Mouse (Mus musculus): ENCODE results near the gene Gsta4. TPM values are rescaled to one million over a fixed set of nuclear protein-coding genes. Genes with fewer than 3 reads are reported as not detected.

The Gsta4 gene
- polyA plus RNA-seq, 1 experiment = 85.9 TPM

DNA sequence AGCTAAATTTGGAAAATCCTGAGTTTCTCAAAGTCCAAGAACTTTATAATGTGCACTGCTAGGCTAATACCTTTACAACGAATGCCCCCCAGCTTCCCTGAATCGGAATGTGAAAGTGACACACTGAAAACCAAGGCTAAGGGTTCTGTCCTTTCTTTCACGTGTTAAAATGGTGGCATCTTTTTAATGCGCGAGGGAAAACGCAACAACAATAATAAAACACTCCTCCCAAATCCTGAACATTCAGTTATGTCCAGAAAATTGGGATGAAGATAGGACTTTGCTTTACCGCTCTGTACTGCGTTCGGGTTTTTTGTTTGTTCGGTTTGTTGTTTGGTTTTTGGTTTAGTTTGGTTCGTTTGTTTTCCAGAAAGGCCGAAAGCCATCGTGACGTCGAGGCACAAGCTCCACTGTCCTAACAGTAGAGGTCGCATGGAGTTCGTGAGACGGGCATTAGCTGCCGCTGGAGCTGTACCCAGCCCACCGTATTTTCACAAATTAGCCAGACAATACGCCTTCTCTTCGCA lies 6.3 kb upstream of the Gsta4 start:
- Histone ChIP-seq H3K4me3 (replicated peaks; ENCODE audit: extremely low read depth, low read depth, low read length) (peak overlapping the region; percentile 85), H3K4me1 (ENCODE audit: control insufficient read depth, insufficient read depth, low read length) (peaks cover 4% of the 10 kb centered on the region; the same call in 1 of the 2 replicates)
- DNase-seq = peak; percentile 61
- peak; percentile 85 for TF ChIP-seq CTCF (IDR thresholded peaks at IDR 0.05; ENCODE audit: insufficient read depth, low read length)
- peak; percentile 66; the same call in 1 of the 2 replicates for TF ChIP-seq POLR2A (IDR thresholded peaks at IDR 0.05; ENCODE audit: borderline replicate concordance, extremely low read depth, low read depth, low read length)
- WGBS = under 1% methylated on average over 22 of the region's 22 CpGs

DNA sequence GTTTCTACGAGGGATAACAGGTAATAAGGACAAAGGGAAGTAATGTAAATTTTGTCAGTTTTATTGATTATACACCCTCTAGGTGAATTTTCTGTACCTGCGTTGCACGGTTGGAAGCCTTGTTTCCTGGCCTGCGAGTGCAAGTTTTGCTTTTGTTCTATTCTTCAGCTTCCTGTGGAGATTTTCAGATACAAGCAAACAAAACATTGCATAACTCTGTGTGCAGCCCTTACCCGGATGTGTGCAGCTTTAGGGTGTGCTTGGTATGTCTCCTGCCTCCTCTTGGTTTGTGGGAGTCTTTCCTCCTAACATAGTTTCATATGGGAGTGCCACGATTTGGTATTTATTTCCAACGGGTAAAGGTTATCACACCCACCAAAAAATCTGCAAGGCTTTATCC lies 5.7 kb upstream of the Gsta4 start:
- 2% methylated on average over 7 of the region's 7 CpGs for whole genome bisulfite sequencing
- peak; percentile 38 for DNase-seq
- TF ChIP-seq CTCF (IDR thresholded peaks at IDR 0.05; ENCODE audit: insufficient read depth, low read length) (no peak), POLR2A (IDR thresholded peaks at IDR 0.05; ENCODE audit: borderline replicate concordance, extremely low read depth, low read depth, low read length) (no peak)
- Histone ChIP-seq H3K4me3 (replicated peaks; ENCODE audit: extremely low read depth, low read depth, low read length) (peak overlapping the region; percentile 85), H3K4me1 (ENCODE audit: control insufficient read depth, insufficient read depth, low read length) (peaks cover 4% of the 10 kb centered on the region; the same call in 1 of the 2 replicates)

DNA sequence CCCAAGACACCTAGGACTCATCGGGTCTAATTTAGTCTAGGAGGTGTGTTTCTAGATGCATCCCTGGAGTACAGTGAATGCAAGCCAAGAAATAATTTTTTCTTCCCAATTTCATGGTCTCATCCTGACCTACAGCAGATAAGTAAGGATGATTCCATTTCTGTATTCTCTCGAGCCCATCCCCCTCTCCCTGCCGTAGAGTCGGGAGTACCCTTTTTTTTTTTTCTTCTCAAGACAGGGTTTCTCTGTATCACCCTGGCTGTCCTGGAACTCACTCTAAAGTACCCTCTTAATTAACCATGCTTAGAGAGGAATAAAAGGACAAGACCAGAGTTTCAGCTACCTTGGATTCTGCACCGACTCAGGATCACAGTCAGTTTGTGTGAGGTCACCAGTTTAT lies 4.4 kb upstream of the Gsta4 start:
- H3K4me3 ChIP-seq (replicated peaks; ENCODE audit: extremely low read depth, low read depth, low read length) = no peak overlapping the region
- DNase-seq = no peak
- TF ChIP-seq CTCF (IDR thresholded peaks at IDR 0.05; ENCODE audit: insufficient read depth, low read length) (no peak), POLR2A (IDR thresholded peaks at IDR 0.05; ENCODE audit: borderline replicate concordance, extremely low read depth, low read depth, low read length) (no peak)
- H3K4me1 ChIP-seq (ENCODE audit: control insufficient read depth, insufficient read depth, low read length) = peaks cover 4% of the 10 kb centered on the region; the same call in 1 of the 2 replicates
- 82% methylated on average over 5 of the region's 5 CpGs for WGBS

DNA sequence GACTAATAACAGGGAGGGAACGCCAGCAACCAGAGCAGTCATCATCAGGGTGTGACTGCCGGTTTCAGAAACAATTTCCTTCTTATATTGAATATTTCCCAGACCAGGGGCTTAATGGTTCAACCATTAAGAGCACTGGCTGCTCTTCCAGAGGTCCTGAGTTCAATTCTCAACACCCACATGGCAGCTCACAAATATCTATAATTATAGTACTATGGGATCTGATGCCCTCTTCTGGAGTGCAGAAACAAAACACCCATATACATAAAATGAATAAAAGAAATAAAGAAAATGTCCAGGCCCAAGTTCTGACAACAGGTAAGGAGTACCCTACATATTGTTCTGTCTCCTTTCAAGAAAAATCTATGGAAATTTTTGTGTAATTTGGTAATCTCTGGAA lies 3.5 kb upstream of the Gsta4 start:
- 71% methylated on average over 2 of the region's 2 CpGs for WGBS
- no peak for TF ChIP-seq CTCF (IDR thresholded peaks at IDR 0.05; ENCODE audit: insufficient read depth, low read length)
- TF ChIP-seq POLR2A (IDR thresholded peaks at IDR 0.05; ENCODE audit: borderline replicate concordance, extremely low read depth, low read depth, low read length) = no peak
- H3K4me3 ChIP-seq (replicated peaks; ENCODE audit: extremely low read depth, low read depth, low read length) = no peak overlapping the region
- H3K4me1 ChIP-seq (ENCODE audit: control insufficient read depth, insufficient read depth, low read length) = peaks cover 4% of the 10 kb centered on the region; the same call in 1 of the 2 replicates
- no peak for DNase-seq

DNA sequence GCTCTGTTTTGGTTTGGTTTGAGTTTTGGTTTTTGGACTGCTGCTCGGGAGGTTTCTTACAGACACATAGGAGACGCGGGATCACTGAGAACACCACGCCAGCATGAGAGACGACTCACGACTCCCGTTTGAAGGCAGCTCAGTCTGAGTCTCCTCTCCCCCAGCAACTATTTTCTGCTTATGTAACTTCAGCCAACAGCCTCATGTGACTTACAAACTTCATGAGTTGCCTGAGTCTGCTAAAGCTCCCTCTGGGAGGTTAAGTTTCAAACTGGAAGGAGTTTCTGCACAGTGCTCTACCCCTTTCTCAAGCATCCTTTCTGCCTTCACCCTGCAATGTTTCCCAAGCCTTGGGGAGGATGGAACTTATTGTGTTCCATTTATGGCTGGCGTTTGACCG lies 3.1 kb downstream of the Gsta4 start:
- Histone ChIP-seq H3K4me3 (replicated peaks; ENCODE audit: extremely low read depth, low read depth, low read length) (no peak overlapping the region), H3K4me1 (ENCODE audit: control insufficient read depth, insufficient read depth, low read length) (no peaks in the 10 kb centered on the region)
- TF ChIP-seq CTCF (IDR thresholded peaks at IDR 0.05; ENCODE audit: insufficient read depth, low read length) = no peak
- no peak for TF ChIP-seq POLR2A (IDR thresholded peaks at IDR 0.05; ENCODE audit: borderline replicate concordance, extremely low read depth, low read depth, low read length)
- DNase-seq = no peak
- WGBS = 82% methylated on average over 9 of the region's 9 CpGs

DNA sequence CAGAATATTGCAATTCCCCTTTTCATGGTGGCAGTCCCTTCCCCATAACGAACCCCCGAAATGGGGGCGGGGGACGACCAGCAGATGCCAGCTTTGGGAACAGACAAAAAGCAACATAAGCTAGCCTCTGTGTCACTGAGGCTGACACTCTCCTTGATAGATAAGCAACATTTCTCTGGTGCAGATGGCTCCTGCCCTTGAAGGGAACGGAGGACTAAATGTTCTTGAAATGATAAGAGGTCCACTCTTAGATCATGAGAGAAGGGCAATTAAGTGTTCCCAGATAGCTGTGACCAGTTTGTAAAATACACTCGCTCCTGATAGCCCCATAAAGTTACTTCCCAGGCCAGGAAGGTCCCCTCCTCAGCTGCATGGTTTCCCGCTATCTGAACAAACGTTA lies 6.3 kb downstream of the Gsta4 start:
- H3K4me1 ChIP-seq (ENCODE audit: control insufficient read depth, insufficient read depth, low read length) = peaks cover 2% of the 10 kb centered on the region; the same call in 1 of the 2 replicates
- WGBS = 84% methylated on average over 8 of the region's 8 CpGs
- no peak overlapping the region for H3K4me3 ChIP-seq (replicated peaks; ENCODE audit: extremely low read depth, low read depth, low read length)
- TF ChIP-seq POLR2A (IDR thresholded peaks at IDR 0.05; ENCODE audit: borderline replicate concordance, extremely low read depth, low read depth, low read length) = no peak
- TF ChIP-seq CTCF (IDR thresholded peaks at IDR 0.05; ENCODE audit: insufficient read depth, low read length) = no peak
- DNase-seq = no peak

DNA sequence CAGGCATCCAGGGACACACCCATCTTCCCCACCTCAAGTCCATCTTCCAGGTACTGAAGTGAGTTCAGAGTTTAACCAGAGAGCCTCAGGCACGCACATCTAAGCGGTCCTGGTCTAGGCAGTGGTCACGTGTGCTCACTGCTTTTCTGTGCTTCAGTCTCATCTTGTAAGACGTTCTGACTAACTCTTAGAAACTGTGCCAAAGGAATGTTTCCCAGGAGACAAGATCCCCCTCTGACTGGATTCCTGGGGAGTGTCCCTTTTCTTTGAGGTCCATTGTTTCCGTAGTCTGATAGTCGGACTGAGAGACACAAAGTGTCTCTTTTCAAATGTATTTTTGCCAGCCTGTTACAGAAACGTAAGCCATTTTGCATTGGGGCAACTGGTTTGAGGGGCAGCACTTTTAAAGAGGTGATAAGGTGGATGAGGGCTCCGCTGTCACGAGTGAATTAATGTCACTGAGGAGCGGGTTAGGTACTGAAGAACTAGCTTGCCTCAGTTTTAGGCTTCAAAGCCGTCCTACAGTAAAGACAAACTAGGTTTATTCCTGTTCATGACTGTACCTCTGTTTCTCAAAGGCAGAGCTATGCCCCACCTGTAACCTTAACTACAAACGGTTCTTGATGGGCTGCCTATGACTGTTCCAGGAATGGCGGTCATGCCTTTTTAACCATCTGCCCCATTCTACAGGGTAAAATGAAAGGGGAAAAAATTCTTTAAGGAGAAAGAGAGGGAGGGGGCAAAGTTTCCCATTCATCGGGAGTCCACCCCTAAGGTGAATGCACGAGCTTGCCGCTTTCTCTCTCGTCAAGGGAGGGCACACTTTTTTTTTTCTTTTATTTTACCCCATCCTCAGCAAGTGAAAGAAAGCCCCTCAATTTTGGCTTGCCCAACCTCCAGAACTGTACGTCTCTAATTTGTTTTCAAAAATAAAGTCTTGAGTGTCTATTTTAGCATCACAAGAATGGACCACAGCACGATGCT lies 8.4 kb downstream of the Gsta4 start:
- Histone ChIP-seq H3K4me1 (ENCODE audit: control insufficient read depth, insufficient read depth, low read length) (peaks cover 2% of the 10 kb centered on the region; the same call in 1 of the 2 replicates), H3K4me3 (replicated peaks; ENCODE audit: extremely low read depth, low read depth, low read length) (no peak overlapping the region)
- WGBS = 7% methylated on average over 19 of the region's 19 CpGs
- DNase-seq = no peak
- TF ChIP-seq POLR2A (IDR thresholded peaks at IDR 0.05; ENCODE audit: borderline replicate concordance, extremely low read depth, low read depth, low read length) (no peak), CTCF (IDR thresholded peaks at IDR 0.05; ENCODE audit: insufficient read depth, low read length) (no peak)

DNA sequence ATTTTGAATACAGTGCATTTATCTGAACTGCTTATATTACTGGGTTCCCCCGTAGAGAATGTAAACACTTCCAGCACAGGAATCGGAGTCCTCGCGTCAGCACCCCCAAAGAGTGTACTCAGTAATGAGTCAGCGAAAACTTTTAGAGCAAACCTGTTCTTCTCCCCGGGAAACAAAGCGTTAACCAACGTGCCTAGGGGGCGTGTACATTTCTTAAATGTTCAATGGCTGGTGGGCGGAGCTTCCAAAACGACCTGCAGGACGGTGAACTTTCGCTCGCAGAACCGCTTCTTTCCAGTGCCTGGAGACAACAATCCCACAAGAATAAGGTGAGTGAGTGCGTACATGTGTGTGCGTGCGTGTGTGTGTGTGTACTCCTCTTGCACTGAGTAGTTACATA lies 9.2 kb downstream of the Gsta4 start:
- DNase-seq = peak; percentile 55
- WGBS = under 1% methylated on average over 18 of the region's 18 CpGs
- TF ChIP-seq POLR2A (IDR thresholded peaks at IDR 0.05; ENCODE audit: borderline replicate concordance, extremely low read depth, low read depth, low read length) = peak; percentile 59; the same call in 1 of the 2 replicates
- no peak for TF ChIP-seq CTCF (IDR thresholded peaks at IDR 0.05; ENCODE audit: insufficient read depth, low read length)
- H3K4me3 ChIP-seq (replicated peaks; ENCODE audit: extremely low read depth, low read depth, low read length) = peak overlapping the region; percentile 72
- H3K4me1 ChIP-seq (ENCODE audit: control insufficient read depth, insufficient read depth, low read length) = peaks cover 2% of the 10 kb centered on the region; the same call in 1 of the 2 replicates

DNA sequence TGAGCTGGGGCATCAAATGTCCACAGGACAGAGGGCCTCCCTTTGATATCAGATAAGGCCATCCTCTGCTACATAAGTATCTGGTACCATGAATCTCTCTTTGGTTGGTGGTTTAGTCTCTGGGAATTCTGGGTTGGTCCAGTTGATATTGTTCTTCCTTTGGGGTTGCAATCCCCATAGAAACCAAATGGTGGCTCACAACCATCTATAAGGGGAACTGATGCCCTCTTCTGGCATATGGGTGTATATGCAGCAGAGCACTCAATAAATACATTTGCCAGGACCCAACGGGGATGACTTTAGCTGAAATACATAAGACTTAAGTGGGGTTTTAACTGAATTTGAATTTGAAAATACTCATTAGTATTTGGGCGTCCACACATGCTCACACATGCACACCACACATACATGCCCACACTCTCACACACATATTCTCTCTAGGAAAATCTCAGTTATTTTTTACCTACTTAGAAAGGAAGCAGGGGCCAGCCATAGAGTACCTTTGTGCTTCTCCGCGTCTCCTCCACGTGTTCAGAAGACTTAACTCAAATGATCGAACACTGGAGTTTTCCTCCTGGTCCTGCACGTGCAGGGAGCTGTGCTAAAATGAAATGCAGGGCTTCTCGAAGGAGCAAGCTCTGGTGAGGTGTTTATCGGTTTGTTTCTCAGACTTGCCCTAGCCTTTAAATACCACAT lies 11.5 kb downstream of the Gsta4 start:
- H3K4me1 ChIP-seq (ENCODE audit: control insufficient read depth, insufficient read depth, low read length) = peaks cover 2% of the 10 kb centered on the region; the same call in 1 of the 2 replicates
- WGBS = 41% methylated on average over 9 of the region's 9 CpGs
- 0 out of 2 replicates have a peak, but pooled peaks have one; percentile 22 for TF ChIP-seq CTCF (IDR thresholded peaks at IDR 0.05; ENCODE audit: insufficient read depth, low read length)
- TF ChIP-seq POLR2A (IDR thresholded peaks at IDR 0.05; ENCODE audit: borderline replicate concordance, extremely low read depth, low read depth, low read length) = no peak
- H3K4me3 ChIP-seq (replicated peaks; ENCODE audit: extremely low read depth, low read depth, low read length) = no peak overlapping the region
- DNase-seq = peak; percentile 25
